Mouse (Mus musculus) CH12.LX (cell line): ENCODE results near the gene Brip1. TPM values are rescaled to one million over a fixed set of nuclear protein-coding genes. Genes with fewer than 3 reads are reported as not detected.

ENCODE experiments used
- DNase-seq: peaks from one replicate; pipeline ENCODE4 v3.0.0-alpha.2; 2013; ENCODE audit errors: extremely low read depth
- H3K27ac ChIP-seq: 2 replicates; pipeline ENCODE4 v1.5.1; 2012; ENCODE audit warnings: low read depth, mild to moderate bottlenecking, control low read depth, moderate library complexity; ENCODE audit not compliant: insufficient read depth
- H3K27me3 ChIP-seq: replicated peaks from 2 replicates; pipeline ENCODE3; 2012; ENCODE audit warnings: inconsistent platforms
- H3K36me3 ChIP-seq, 2 experiments: replicated peaks in 1 of 2; 2 replicates each; pipeline versions ENCODE3 to v1.6.1; 2012; ENCODE audit warnings: inconsistent platforms in 1 of 2, low read length in 1 of 2, mild to moderate bottlenecking in 1 of 2, mixed read lengths in 1 of 2, moderate library complexity in 1 of 2; ENCODE audit not compliant: control insufficient read depth in 1 of 2, insufficient read depth in 1 of 2
- H3K4me1 ChIP-seq, 2 experiments: 2 replicates each; pipeline ENCODE4 v1.6.1; 2012; ENCODE audit warnings: inconsistent platforms in 1 of 2, moderate library complexity in 1 of 2; ENCODE audit not compliant: insufficient read depth in 2 of 2, control insufficient read depth in 1 of 2
- H3K4me2 ChIP-seq: 2 replicates; pipeline ENCODE4 v1.6.1; 2012; ENCODE audit warnings: low read depth, mild to moderate bottlenecking, control low read depth; ENCODE audit not compliant: poor library complexity, insufficient read depth, severe bottlenecking
- H3K4me3 ChIP-seq, 3 experiments: fragments of 150-350 bp in 1 of 3; sonication (generic) in 1 of 3; replicated peaks in 1 of 3; 2 replicates each; pipeline versions ENCODE3 to v1.5.1; 2011 to 2012; ENCODE audit warnings: low read depth in 2 of 3, low read length in 2 of 3, mild to moderate bottlenecking in 2 of 3, moderate library complexity in 2 of 3, control low read depth in 1 of 3, improper control_type of control experiment in 1 of 3, inconsistent platforms in 1 of 3, mixed read lengths in 1 of 3; ENCODE audit not compliant: poor library complexity in 1 of 3
- H3K79me2 ChIP-seq: replicated peaks from 2 replicates; pipeline ENCODE4 v1.6.1; 2012; ENCODE audit warnings: mild to moderate bottlenecking, moderate library complexity; ENCODE audit not compliant: control insufficient read depth, poor library complexity, insufficient read depth, severe bottlenecking; ENCODE audit errors: extremely low read depth
- H3K9ac ChIP-seq: 2 replicates; pipeline ENCODE4 v1.6.1; 2012; ENCODE audit warnings: low read depth, mild to moderate bottlenecking, control low read depth, moderate library complexity; ENCODE audit not compliant: insufficient read depth
- H3K9me3 ChIP-seq: replicated peaks from 2 replicates; pipeline ENCODE3; 2012; ENCODE audit warnings: low read length, inconsistent platforms, mixed read lengths
- E2F4 ChIP-seq: IDR thresholded peaks from 2 replicates; pipeline ENCODE4 v1.6.1; 2011; ENCODE audit warnings: low read depth, low read length, improper control_type of control experiment; ENCODE audit not compliant: insufficient replicate concordance
- EP300 ChIP-seq: IDR thresholded peaks from 2 replicates; pipeline ENCODE4 v1.6.1; 2011; ENCODE audit warnings: low read length, improper control_type of control experiment
- HCFC1 ChIP-seq: IDR thresholded peaks from 2 replicates; pipeline ENCODE4 v1.6.1; 2012; ENCODE audit warnings: low read depth, mild to moderate bottlenecking, inconsistent platforms, low read length, improper control_type of control experiment
- JUND ChIP-seq: conservative IDR thresholded peaks from 2 replicates; pipeline ENCODE4 v1.6.1; 2011; ENCODE audit warnings: low read depth, low read length, improper control_type of control experiment
- KAT2A ChIP-seq: IDR thresholded peaks from 2 replicates; pipeline ENCODE4 v1.6.1; 2012; ENCODE audit warnings: low read length, improper control_type of control experiment, inconsistent platforms; ENCODE audit not compliant: insufficient replicate concordance
- MAFK ChIP-seq: IDR thresholded peaks from 2 replicates; pipeline ENCODE4 v1.6.1; 2011; ENCODE audit warnings: low read length, improper control_type of control experiment; ENCODE audit not compliant: insufficient replicate concordance
- MAX ChIP-seq: IDR thresholded peaks from 2 replicates; pipeline ENCODE4 v1.6.1; 2011; ENCODE audit warnings: low read length, improper control_type of control experiment
- MAZ ChIP-seq: IDR thresholded peaks from 2 replicates; pipeline ENCODE4 v1.6.1; 2012; ENCODE audit warnings: low read depth, mild to moderate bottlenecking, inconsistent platforms, low read length, improper control_type of control experiment, moderate library complexity
- MXI1 ChIP-seq: IDR thresholded peaks from 2 replicates; pipeline ENCODE4 v1.6.1; 2011; ENCODE audit warnings: mild to moderate bottlenecking, low read depth, low read length, improper control_type of control experiment
- NRF1 ChIP-seq: IDR thresholded peaks from 2 replicates; pipeline ENCODE4 v1.6.1; 2014; ENCODE audit warnings: low read depth, mild to moderate bottlenecking, inconsistent platforms, low read length, improper control_type of control experiment, moderate library complexity
- PAX5 ChIP-seq: IDR thresholded peaks from 2 replicates; pipeline ENCODE4 v1.6.1; 2012; ENCODE audit warnings: low read length, inconsistent platforms, mixed read lengths
- POLR2A ChIP-seq: IDR thresholded peaks from 2 replicates; pipeline ENCODE4 v1.6.1; 2011; ENCODE audit warnings: low read depth, mild to moderate bottlenecking, improper control_type of control experiment, low read length
- POLR2AphosphoS2 ChIP-seq: IDR thresholded peaks from 2 replicates; pipeline ENCODE4 v1.6.1; 2011; ENCODE audit warnings: low read depth, low read length, improper control_type of control experiment
- RCOR1 ChIP-seq: conservative IDR thresholded peaks from 2 replicates; pipeline ENCODE4 v1.6.1; 2012; ENCODE audit warnings: low read depth, mild to moderate bottlenecking, inconsistent platforms, low read length, improper control_type of control experiment
- TCF12 ChIP-seq: IDR thresholded peaks from 2 replicates; pipeline ENCODE4 v1.6.1; 2014; ENCODE audit warnings: low read depth, mild to moderate bottlenecking, inconsistent platforms, low read length, improper control_type of control experiment
- UBTF ChIP-seq: IDR thresholded peaks from 2 replicates; pipeline ENCODE4 v1.6.1; 2012; ENCODE audit warnings: low read depth, mild to moderate bottlenecking, inconsistent platforms, low read length, improper control_type of control experiment, moderate library complexity
- ZC3H11A ChIP-seq: IDR thresholded peaks from 2 replicates; pipeline ENCODE4 v1.6.1; 2012; ENCODE audit warnings: low read depth, mild to moderate bottlenecking, inconsistent platforms, low read length, improper control_type of control experiment
- dilution Hi-C: fragments of 300-500 bp; cut with MboI; formaldehyde crosslinking; loops from 2 replicates; pipeline ENCODE4 v1.14.3; 2020; ENCODE audit warnings: low sequenced_read_pairs; ENCODE audit not compliant: extremely low pct_unique_long_range_greater_than_20kb, extremely low pct_ligation_motif_present
- in situ Hi-C: fragments of 300-500 bp; cut with MboI; formaldehyde crosslinking; loops from 3 replicates; pipeline ENCODE4 v1.14.3; 2019; ENCODE audit warnings: low sequenced_read_pairs, low pct_ligation_motif_present, low pct_unique_long_range_greater_than_20kb, mixed read lengths
- polyA plus RNA-seq: library from polyadenylated mRNA; unstranded; fragments of >175 nt; gene quantifications from 2 replicates; pipeline ENCODE4 v1.2.1, GENCODE M21; 2012; ENCODE audit warnings: low read depth; ENCODE audit not compliant: insufficient read length
- total RNA-seq, 2 experiments: library from RNA; depleted of rRNA; stranded (reverse); fragments of 300-350 nt in 1 of 2; fragments of >200 nt in 1 of 2; gene quantifications; 2 replicates each; pipeline ENCODE4 v1.2.3; 2012 to 2014

The Brip1 gene
- total and polyA plus RNA-seq, 3 experiments, result 21.1 to 26.1 (median 24.9) TPM

DNA sequence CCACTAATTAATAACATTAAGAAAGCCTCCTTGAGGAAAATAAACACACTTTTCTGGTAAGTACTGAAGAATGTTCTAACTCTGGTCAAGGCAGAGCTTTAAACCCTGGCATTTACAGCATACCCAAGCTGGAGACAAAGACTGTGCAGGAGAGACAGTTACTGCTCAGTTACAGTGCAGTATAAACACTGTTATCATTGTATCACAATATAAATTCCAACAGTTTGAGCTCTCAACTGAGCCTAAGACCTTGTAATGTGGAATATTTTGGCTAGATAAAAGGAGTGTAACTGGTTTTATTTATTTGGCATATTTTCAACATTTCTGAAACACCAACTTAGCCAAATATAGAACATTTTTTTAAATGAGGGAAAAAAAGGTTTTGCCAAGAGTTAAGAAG is 112.2 kb downstream of the Brip1 start:
- no peaks in the 10 kb centered on the region for H3K79me2 ChIP-seq
- no peak overlapping the region for H3K4me3 ChIP-seq
- H3K9ac ChIP-seq, result no peak overlapping the region
- no peak for DNase-seq
- no peak overlapping the region for H3K27ac ChIP-seq
- no peak overlapping the region for H3K4me2 ChIP-seq
- no peaks in the 10 kb centered on the region for H3K9me3 ChIP-seq
- in situ Hi-C loops (no loop called here), dilution Hi-C loops (no loop called here)
- H3K27me3 ChIP-seq, result no peaks in the 10 kb centered on the region
- peaks cover 0 to 10% of the 10 kb centered on the region in 2 experiments for H3K36me3 ChIP-seq
- TF ChIP-seq MAFK (no peak), MXI1 (no peak), POLR2AphosphoS2 (no peak), UBTF (no peak), POLR2A (no peak), E2F4 (no peak), MAZ (no peak), KAT2A (no peak), ZC3H11A (no peak), JUND (no peak), TCF12 (no peak), RCOR1 (no peak), MAX (no peak), HCFC1 (no peak), PAX5 (no peak), EP300 (no peak)
- H3K4me1 ChIP-seq, result peaks cover 0 to 8% of the 10 kb centered on the region in 2 experiments; a peak in 1 of 4 replicates

- DNase-seq, result no peak
- dilution Hi-C loops (no loop called here), in situ Hi-C loops (no loop called here)
- H3K4me2 ChIP-seq, result no peak overlapping the region
- no peaks in the 10 kb centered on the region for H3K79me2 ChIP-seq
- no peak overlapping the region for H3K4me3 ChIP-seq
- H3K4me1 ChIP-seq, result peaks cover 0 to 8% of the 10 kb centered on the region in 2 experiments; a peak in 1 of 4 replicates
- H3K36me3 ChIP-seq, result peaks cover 13 to 36% of the 10 kb centered on the region in 2 experiments
- TF ChIP-seq NRF1 (no peak), EP300 (peak; percentile 26; the same call in 1 of the 2 replicates)
- TF ChIP-seq, all 38 proteins: peak for 1
- Histone ChIP-seq H3K9me3 (peaks cover 4% of the 10 kb centered on the region), H3K27ac (no peak overlapping the region), H3K27me3 (no peaks in the 10 kb centered on the region), H3K9ac (no peak overlapping the region; the same call in 1 of the 2 replicates)
These were observed 116.5 kb downstream of the Brip1 start for GRCm38 (mm10) chr11:86084522-86084921.
